Mouse (Mus musculus) G1E (cell line): ENCODE measurements around the gene 5730596B20Rik. TPM values are rescaled to one million over a fixed set of nuclear protein-coding genes. Genes with fewer than 3 reads are reported as not detected.

Experiments used
- ATAC-seq: 2 replicates; pipeline ENCODE4 v1.8.0; 2016; ENCODE audit warnings: mild to moderate bottlenecking; ENCODE audit not compliant: insufficient number of reproducible peaks, poor library complexity, low FRiP score, severe bottlenecking; ENCODE audit errors: extremely low read depth
- DNase-seq: peaks from one replicate; pipeline ENCODE4 v3.0.0; 2012; ENCODE audit warnings: low spot score
- H3K27me3 ChIP-seq: 2 replicates; pipeline ENCODE4 v1.6.1; 2012; ENCODE audit warnings: mild to moderate bottlenecking, low read length, inconsistent platforms; ENCODE audit not compliant: insufficient read depth
- H3K36me3 ChIP-seq: replicated peaks from 2 replicates; pipeline ENCODE3; 2012; ENCODE audit warnings: mild to moderate bottlenecking, inconsistent platforms
- H3K4me1 ChIP-seq: 2 replicates; pipeline ENCODE4 v1.6.1; 2012; ENCODE audit warnings: low read depth, low read length, inconsistent platforms, mixed read lengths; ENCODE audit not compliant: insufficient read depth
- H3K4me3 ChIP-seq: 2 replicates; pipeline ENCODE4 v1.5.1; 2012; ENCODE audit warnings: low read depth, mild to moderate bottlenecking, inconsistent platforms, low read length, moderate library complexity, mixed read lengths
- H3K9me3 ChIP-seq: replicated peaks from 2 replicates; pipeline ENCODE4 v1.6.1; 2012; ENCODE audit warnings: inconsistent platforms
- CTCF ChIP-seq: IDR thresholded peaks from 2 replicates; pipeline ENCODE4 v1.5.1; 2012; ENCODE audit warnings: low read depth, low read length, inconsistent platforms, mixed read lengths
- GATA1 ChIP-seq: IDR thresholded peaks from 2 replicates; pipeline ENCODE4 v1.6.1; 2012; ENCODE audit warnings: borderline replicate concordance, low read length, inconsistent platforms, mixed read lengths
- GATA2 ChIP-seq: IDR thresholded peaks from 2 replicates; pipeline ENCODE4 v1.6.1; 2012; ENCODE audit warnings: low read depth, low read length, inconsistent platforms, borderline replicate concordance
- POLR2AphosphoS5 ChIP-seq: IDR thresholded peaks from 2 replicates; pipeline ENCODE4 v1.6.1; 2012; ENCODE audit warnings: low read depth, low read length, inconsistent platforms; ENCODE audit not compliant: insufficient replicate concordance
- TAL1 ChIP-seq: conservative IDR thresholded peaks from 2 replicates; pipeline ENCODE4 v1.6.1; 2012; ENCODE audit warnings: low read depth, low read length, inconsistent platforms, mixed read lengths
- polyA plus RNA-seq: library from polyadenylated mRNA; stranded (reverse); fragments of >175 nt; gene quantifications from 2 replicates; pipeline ENCODE4 v1.2.3, GENCODE M21; 2012
- total RNA-seq, 2 experiments: library from RNA; stranded (forward) in 1 of 2; stranded (reverse) in 1 of 2; fragments of 200-1000 nt in 1 of 2; fragments of >200 nt in 1 of 2; fragmentation: Nextera tagmentation in 1 of 2; gene quantifications; 2 replicates each; pipeline ENCODE4 v1.2.3; 2014 to 2017

5730596B20Rik gene
- total and polyA plus RNA-seq, 3 experiments = 0.05 TPM; not detected in 2

- Histone ChIP-seq H3K36me3 (no peaks in the 10 kb centered on the region), H3K4me1 (no peaks in the 10 kb centered on the region), H3K9me3 (no peaks in the 10 kb centered on the region), H3K4me3 (no peak overlapping the region), H3K27me3 (peaks cover 59% of the 10 kb centered on the region)
- ATAC-seq (no peak), DNase-seq (no peak)
- no peak for TF ChIP-seq GATA1
- TF ChIP-seq CTCF = no peak
- TF ChIP-seq POLR2AphosphoS5 = no peak
- no peak for TF ChIP-seq GATA2
- TF ChIP-seq TAL1 = no peak
These were observed 6.4 kb upstream of the 5730596B20Rik start for GRCm38 (mm10) chr6:52170898-52171223.

DNA sequence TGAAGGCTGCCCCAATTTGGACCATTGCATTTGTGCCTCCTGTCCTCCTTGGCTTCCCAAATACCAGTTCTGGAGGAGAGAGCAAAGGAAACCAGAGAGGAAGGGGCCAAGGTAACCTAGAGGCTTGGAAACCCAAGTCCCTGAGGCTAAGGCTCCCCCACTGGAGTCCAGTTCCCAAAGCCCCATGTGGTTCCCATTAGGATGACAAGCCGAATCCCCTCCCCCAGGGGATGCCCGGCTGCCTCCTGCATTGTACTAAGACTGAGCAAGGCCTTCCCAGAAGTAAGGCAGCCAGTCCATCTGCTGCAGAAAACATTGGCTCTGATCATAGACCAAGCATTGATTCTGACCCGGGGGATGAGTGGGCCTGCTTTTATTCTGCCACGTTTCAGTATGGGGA, 6.0 kb upstream of the 5730596B20Rik start:
- TF ChIP-seq GATA2 (no peak), POLR2AphosphoS5 (no peak), GATA1 (no peak), CTCF (no peak), TAL1 (no peak)
- H3K4me1 ChIP-seq = no peaks in the 10 kb centered on the region
- H3K36me3 ChIP-seq = no peaks in the 10 kb centered on the region
- H3K27me3 ChIP-seq = peaks cover 59% of the 10 kb centered on the region
- ATAC-seq (no peak), DNase-seq (no peak)
- H3K4me3 ChIP-seq = no peak overlapping the region
- H3K9me3 ChIP-seq = no peaks in the 10 kb centered on the region

GRCm38 (mm10) chr6:52171938-52172337, 5.4 kb upstream of the 5730596B20Rik start:
- Histone ChIP-seq H3K27me3 (peaks cover 58% of the 10 kb centered on the region), H3K4me3 (no peak overlapping the region), H3K9me3 (no peaks in the 10 kb centered on the region), H3K4me1 (no peaks in the 10 kb centered on the region), H3K36me3 (no peaks in the 10 kb centered on the region)
- ATAC-seq (no peak), DNase-seq (no peak)
- TF ChIP-seq GATA2 = no peak
- TF ChIP-seq POLR2AphosphoS5 = no peak
- no peak for TF ChIP-seq GATA1
- TF ChIP-seq TAL1 = no peak
- TF ChIP-seq CTCF = no peak

- DNase-seq (no peak), ATAC-seq (no peak)
- no peaks in the 10 kb centered on the region for H3K9me3 ChIP-seq
- H3K36me3 ChIP-seq = no peaks in the 10 kb centered on the region
- no peaks in the 10 kb centered on the region for H3K4me1 ChIP-seq
- no peak overlapping the region for H3K4me3 ChIP-seq
- H3K27me3 ChIP-seq = peaks cover 59% of the 10 kb centered on the region
- no peak for TF ChIP-seq POLR2AphosphoS5
- no peak for TF ChIP-seq GATA2
- TF ChIP-seq CTCF = no peak
- TF ChIP-seq TAL1 = no peak
- TF ChIP-seq GATA1 = no peak
These were observed 4.8 kb upstream of the 5730596B20Rik start for GRCm38 (mm10) chr6:52172501-52172900.

DNA sequence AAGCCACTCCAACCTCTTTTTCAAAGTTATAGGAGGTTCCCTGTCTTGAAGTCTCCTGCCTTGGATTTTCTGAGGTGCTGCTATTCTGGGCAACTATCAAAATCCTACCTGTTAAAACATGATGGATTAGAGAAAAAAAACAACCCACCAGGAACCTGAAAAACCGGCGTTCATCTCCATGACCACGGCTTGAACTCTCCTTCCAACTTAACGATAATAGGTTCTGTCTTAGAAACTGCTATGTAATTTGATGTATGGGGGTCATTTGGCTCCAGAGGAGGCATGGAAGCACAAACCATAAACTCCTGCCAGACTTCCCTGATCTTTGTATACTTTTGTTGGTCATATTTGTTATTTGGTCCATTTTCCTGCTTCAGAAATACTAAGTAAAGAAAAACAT, 3.6 kb upstream of the 5730596B20Rik start:
- TF ChIP-seq TAL1 = no peak
- no peak for TF ChIP-seq GATA1
- no peak for TF ChIP-seq GATA2
- TF ChIP-seq POLR2AphosphoS5 = no peak
- no peak for TF ChIP-seq CTCF
- no peak for DNase-seq
- Histone ChIP-seq H3K4me3 (no peak overlapping the region), H3K9me3 (no peaks in the 10 kb centered on the region), H3K36me3 (no peaks in the 10 kb centered on the region), H3K27me3 (peaks cover 59% of the 10 kb centered on the region), H3K4me1 (no peaks in the 10 kb centered on the region)
- no peak for ATAC-seq

GRCm38 (mm10) chr6:52174968-52175751, 2.1 kb upstream of the 5730596B20Rik start:
- no peak for DNase-seq
- Histone ChIP-seq H3K4me3 (no peak overlapping the region), H3K36me3 (no peaks in the 10 kb centered on the region), H3K9me3 (no peaks in the 10 kb centered on the region), H3K4me1 (no peaks in the 10 kb centered on the region), H3K27me3 (peaks cover 60% of the 10 kb centered on the region)
- TF ChIP-seq CTCF (no peak), GATA1 (no peak), TAL1 (no peak), POLR2AphosphoS5 (no peak), GATA2 (no peak)
- no peak for ATAC-seq
